Mouse (Mus musculus): ENCODE results near the gene Mrps12. TPM values are rescaled to one million over a fixed set of nuclear protein-coding genes. Genes with fewer than 3 reads are reported as not detected.

Gene Mrps12
- total and polyA plus RNA-seq, 2 experiments, result 70.3 to 98.0 TPM

GRCm38 (mm10) chr7:28732341-28733142, 9.1 kb downstream of the Mrps12 start:
- no peaks in the 10 kb centered on the region for H3K27me3 ChIP-seq (ENCODE audit: control insufficient read depth, insufficient read depth, low read length)
- peaks cover 4% of the 10 kb centered on the region; the same call in 1 of the 2 replicates for H3K4me1 ChIP-seq (ENCODE audit: control insufficient read depth, insufficient read depth, low read length)
- TF ChIP-seq CTCF (IDR thresholded peaks at IDR 0.05; ENCODE audit: low read depth, low read length) (no peak), POLR2A (IDR thresholded peaks at IDR 0.05; ENCODE audit: extremely low read depth, insufficient read depth, low read length) (no peak)
- H3K36me3 ChIP-seq (ENCODE audit: control insufficient read depth, insufficient read depth, low read length), result no peaks in the 10 kb centered on the region
- H3K4me3 ChIP-seq (ENCODE audit: insufficient read depth, low read depth, low read length), result peak overlapping the region; percentile 46
- DNase-seq (ENCODE audit: extremely low read depth, low read depth, low spot score), result peak; percentile 88
- H3K27ac ChIP-seq (replicated peaks; ENCODE audit: insufficient read depth, low read depth, low read length), result no peak overlapping the region
- 6% methylated on average over 58 of the region's 58 CpGs for WGBS
- no peaks in the 10 kb centered on the region for H3K79me2 ChIP-seq (ENCODE audit: control insufficient read depth, insufficient read depth, low read length)
- H3K9ac ChIP-seq (ENCODE audit: low read depth, low read length), result peak overlapping the region; percentile 47

DNA sequence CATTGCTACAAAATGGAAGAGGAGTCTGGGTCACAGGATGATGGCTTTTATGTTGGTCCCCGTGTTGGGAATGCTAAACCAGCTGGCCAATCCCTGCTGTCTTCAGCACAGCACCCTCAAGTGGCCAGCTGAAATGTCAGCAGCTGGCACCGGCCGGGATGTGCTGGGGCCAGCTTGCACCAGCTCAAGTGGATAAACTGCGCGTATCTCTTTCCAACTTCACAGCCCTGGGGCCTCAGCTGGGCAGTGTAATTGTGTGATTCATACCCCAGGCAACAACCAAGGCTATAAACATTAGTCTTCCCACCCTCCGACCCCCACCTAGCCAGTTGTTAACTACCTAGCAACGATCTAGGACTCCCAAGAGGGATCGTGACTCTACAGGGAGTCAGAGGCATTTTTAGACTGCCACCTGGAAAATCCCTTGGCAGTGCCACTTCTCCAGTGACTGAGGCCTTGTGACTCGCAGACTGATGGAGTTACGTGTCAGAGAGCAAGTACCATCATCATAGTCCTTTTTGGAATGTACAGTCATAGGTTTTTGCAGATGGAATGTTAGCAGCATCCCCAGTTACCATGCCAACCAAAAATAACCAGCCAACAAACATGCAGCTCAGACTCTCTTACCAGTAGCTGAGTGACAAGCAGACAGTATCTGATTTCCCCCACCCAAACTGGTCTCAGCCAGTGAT, 13.8 kb downstream of the Mrps12 start:
- no peak overlapping the region for H3K27ac ChIP-seq (replicated peaks; ENCODE audit: insufficient read depth, low read depth, low read length)
- DNase-seq (ENCODE audit: extremely low read depth, low read depth, low spot score), result no peak
- no peak overlapping the region for H3K4me3 ChIP-seq (ENCODE audit: insufficient read depth, low read depth, low read length)
- H3K9ac ChIP-seq (ENCODE audit: low read depth, low read length), result no peak overlapping the region
- WGBS, result 73% methylated on average over 10 of the region's 10 CpGs
- no peaks in the 10 kb centered on the region for H3K36me3 ChIP-seq (ENCODE audit: control insufficient read depth, insufficient read depth, low read length)
- H3K79me2 ChIP-seq (ENCODE audit: control insufficient read depth, insufficient read depth, low read length), result no peaks in the 10 kb centered on the region
- H3K4me1 ChIP-seq (ENCODE audit: control insufficient read depth, insufficient read depth, low read length), result peaks cover 2% of the 10 kb centered on the region; the same call in 1 of the 2 replicates
- H3K27me3 ChIP-seq (ENCODE audit: control insufficient read depth, insufficient read depth, low read length), result no peaks in the 10 kb centered on the region
- peak; percentile 32; the same call in 1 of the 2 replicates for TF ChIP-seq CTCF (IDR thresholded peaks at IDR 0.05; ENCODE audit: low read depth, low read length)
- no peak for TF ChIP-seq POLR2A (IDR thresholded peaks at IDR 0.05; ENCODE audit: extremely low read depth, insufficient read depth, low read length)

- H3K36me3 ChIP-seq (ENCODE audit: control insufficient read depth, insufficient read depth, low read length), result no peaks in the 10 kb centered on the region
- DNase-seq (ENCODE audit: extremely low read depth, low read depth, low spot score), result peak; percentile 29
- peaks cover 2% of the 10 kb centered on the region; the same call in 1 of the 2 replicates for H3K4me1 ChIP-seq (ENCODE audit: control insufficient read depth, insufficient read depth, low read length)
- H3K27ac ChIP-seq (replicated peaks; ENCODE audit: insufficient read depth, low read depth, low read length), result no peak overlapping the region
- no peak overlapping the region for H3K4me3 ChIP-seq (ENCODE audit: insufficient read depth, low read depth, low read length)
- no peaks in the 10 kb centered on the region for H3K27me3 ChIP-seq (ENCODE audit: control insufficient read depth, insufficient read depth, low read length)
- no peak overlapping the region for H3K9ac ChIP-seq (ENCODE audit: low read depth, low read length)
- 17% methylated on average over 14 of the region's 14 CpGs for WGBS
- TF ChIP-seq CTCF (IDR thresholded peaks at IDR 0.05; ENCODE audit: low read depth, low read length), result peak; percentile 85
- TF ChIP-seq POLR2A (IDR thresholded peaks at IDR 0.05; ENCODE audit: extremely low read depth, insufficient read depth, low read length), result no peak
- no peaks in the 10 kb centered on the region for H3K79me2 ChIP-seq (ENCODE audit: control insufficient read depth, insufficient read depth, low read length)
Measured at GRCm38 (mm10) chr7:28726600-28726999, 15.0 kb downstream of the Mrps12 start.

GRCm38 (mm10) chr7:28724613-28725012, 17.0 kb downstream of the Mrps12 start:
- H3K4me1 ChIP-seq (ENCODE audit: control insufficient read depth, insufficient read depth, low read length), result peaks cover 2% of the 10 kb centered on the region; the same call in 1 of the 2 replicates
- H3K27me3 ChIP-seq (ENCODE audit: control insufficient read depth, insufficient read depth, low read length), result no peaks in the 10 kb centered on the region
- no peaks in the 10 kb centered on the region for H3K36me3 ChIP-seq (ENCODE audit: control insufficient read depth, insufficient read depth, low read length)
- TF ChIP-seq CTCF (IDR thresholded peaks at IDR 0.05; ENCODE audit: low read depth, low read length) (no peak), POLR2A (IDR thresholded peaks at IDR 0.05; ENCODE audit: extremely low read depth, insufficient read depth, low read length) (no peak)
- WGBS, result 95% methylated on average over 2 of the region's 2 CpGs
- no peak for DNase-seq (ENCODE audit: extremely low read depth, low read depth, low spot score)
- no peaks in the 10 kb centered on the region for H3K79me2 ChIP-seq (ENCODE audit: control insufficient read depth, insufficient read depth, low read length)
- no peak overlapping the region for H3K4me3 ChIP-seq (ENCODE audit: insufficient read depth, low read depth, low read length)
- H3K9ac ChIP-seq (ENCODE audit: low read depth, low read length), result no peak overlapping the region
- no peak overlapping the region for H3K27ac ChIP-seq (replicated peaks; ENCODE audit: insufficient read depth, low read depth, low read length)

- peak; percentile 11; the same call in 1 of the 2 replicates for TF ChIP-seq CTCF (IDR thresholded peaks at IDR 0.05; ENCODE audit: low read depth, low read length)
- no peak for TF ChIP-seq POLR2A (IDR thresholded peaks at IDR 0.05; ENCODE audit: extremely low read depth, insufficient read depth, low read length)
- peaks cover 2% of the 10 kb centered on the region; the same call in 1 of the 2 replicates for H3K4me1 ChIP-seq (ENCODE audit: control insufficient read depth, insufficient read depth, low read length)
- WGBS, result 97% methylated on average over 7 of the region's 7 CpGs
- no peaks in the 10 kb centered on the region for H3K36me3 ChIP-seq (ENCODE audit: control insufficient read depth, insufficient read depth, low read length)
- no peak overlapping the region for H3K4me3 ChIP-seq (ENCODE audit: insufficient read depth, low read depth, low read length)
- DNase-seq (ENCODE audit: extremely low read depth, low read depth, low spot score), result no peak
- no peaks in the 10 kb centered on the region for H3K79me2 ChIP-seq (ENCODE audit: control insufficient read depth, insufficient read depth, low read length)
- no peak overlapping the region for H3K27ac ChIP-seq (replicated peaks; ENCODE audit: insufficient read depth, low read depth, low read length)
- H3K9ac ChIP-seq (ENCODE audit: low read depth, low read length), result no peak overlapping the region
- no peaks in the 10 kb centered on the region for H3K27me3 ChIP-seq (ENCODE audit: control insufficient read depth, insufficient read depth, low read length)
Measured at GRCm38 (mm10) chr7:28722079-28722478, 19.5 kb downstream of the Mrps12 start.

Measured in liver, adult 2 months (tissue).